Mouse (Mus musculus) bone marrow, adult 2 months (tissue): Measurements from ENCODE around the gene Taok2. TPM values are rescaled to one million over a fixed set of nuclear protein-coding genes. Genes with fewer than 3 reads are reported as not detected.
"Not testable (repeated sequence)": the region's sequence is repeated elsewhere in the genome, so short reads cannot be mapped to it uniquely, and the experiment has no call there.

Experiments used
- H3K27ac ChIP-seq: fragments of 200-500 bp; 2 replicates; pipeline ENCODE4 v1.5.1; 2012; ENCODE audit warnings: low read depth, mild to moderate bottlenecking, control low read depth, inconsistent platforms, low read length; ENCODE audit not compliant: control insufficient read depth, poor library complexity, insufficient read depth
- H3K4me1 ChIP-seq: fragments of 200-500 bp; 2 replicates; pipeline ENCODE4 v1.6.1; 2011; ENCODE audit warnings: low read length; ENCODE audit not compliant: control insufficient read depth, insufficient read depth
- H3K4me3 ChIP-seq: fragments of 200-500 bp; replicated peaks from 2 replicates; pipeline ENCODE3; 2011; ENCODE audit warnings: mild to moderate bottlenecking, low read depth, low read length, control low read depth; ENCODE audit not compliant: control insufficient read depth
- CTCF ChIP-seq: fragments of 200-500 bp; IDR thresholded peaks from 2 replicates; pipeline ENCODE4 v1.5.1; 2011; ENCODE audit warnings: low read length, control low read depth; ENCODE audit not compliant: control insufficient read depth, insufficient read depth
- POLR2A ChIP-seq: fragments of 200-500 bp; IDR thresholded peaks from 2 replicates; pipeline ENCODE4 v1.6.1; 2011; ENCODE audit warnings: low read depth, mild to moderate bottlenecking, control low read depth, low read length, borderline replicate concordance; ENCODE audit not compliant: control insufficient read depth
- WGBS: fragments of 180-500 bp; shearing (Covaris S2); methylation state at CpG from one replicate; pipeline ENCODE4 v1.1.7; 2018; 5-methylcytosine and 5-hydroxymethylcytosine counted together
- polyA plus RNA-seq: library from polyadenylated mRNA; stranded (reverse); fragments of >200 nt; gene quantifications from 2 replicates; pipeline ENCODE4 v1.2.4, GENCODE M21; 2011; ENCODE audit warnings: low replicate concordance; ENCODE audit not compliant: missing spikeins, insufficient read depth, insufficient read length

Taok2 gene
- polyA plus RNA-seq, 1 experiment = 149 TPM

- no peak for TF ChIP-seq CTCF
- TF ChIP-seq POLR2A = no peak
- H3K27ac ChIP-seq = no peak overlapping the region
- 81% methylated on average over 4 of the region's 4 CpGs for WGBS
These were observed 35.5 kb upstream of the Taok2 start for GRCm38 (mm10) chr7:126919973-126920372.

GRCm38 (mm10) chr7:126918356-126918755 is 33.9 kb upstream of the Taok2 start:
- 51% methylated on average over 4 of the region's 4 CpGs for WGBS
- H3K4me1 ChIP-seq, H3K4me3 ChIP-seq, H3K27ac ChIP-seq: not testable (repeated sequence)

More at GRCm38 (mm10) chr7:126919973-126920372, 35.5 kb upstream of the Taok2 start:
- H3K4me1 ChIP-seq = peaks cover 2% of the 10 kb centered on the region
- H3K4me3 ChIP-seq = no peak overlapping the region

GRCm38 (mm10) chr7:126914844-126915243 is 30.3 kb upstream of the Taok2 start:
- 63% methylated on average over 3 of the region's 3 CpGs for WGBS
- Histone ChIP-seq H3K27ac (no peak overlapping the region), H3K4me1 (peaks cover 3% of the 10 kb centered on the region), H3K4me3 (no peak overlapping the region)
- TF ChIP-seq CTCF (no peak), POLR2A (no peak)

- 32% methylated on average over 3 of the region's 3 CpGs for WGBS
- TF ChIP-seq CTCF = no peak
- no peak for TF ChIP-seq POLR2A
- Histone ChIP-seq H3K4me1 (no peaks in the 10 kb centered on the region), H3K27ac (no peak overlapping the region), H3K4me3 (no peak overlapping the region)
These were observed 21.1 kb upstream of the Taok2 start for GRCm38 (mm10) chr7:126905590-126905989.

- H3K4me1 ChIP-seq = not testable (repeated sequence)
These were observed 15.3 kb upstream of the Taok2 start for GRCm38 (mm10) chr7:126899781-126900180.

GRCm38 (mm10) chr7:126898102-126898990 is 13.8 kb upstream of the Taok2 start:
- 13% methylated on average over 37 of the region's 37 CpGs for WGBS
- Histone ChIP-seq H3K27ac (peak overlapping the region; percentile 82), H3K4me3 (peak overlapping the region; percentile 84), H3K4me1 (peaks cover 2% of the 10 kb centered on the region; the same call in 1 of the 2 replicates)
- TF ChIP-seq POLR2A = peak; percentile 95
- no peak for TF ChIP-seq CTCF

More at GRCm38 (mm10) chr7:126899781-126900180, 15.3 kb upstream of the Taok2 start:
- not testable (repeated sequence) for H3K4me3 ChIP-seq, H3K27ac ChIP-seq
- WGBS = 83% methylated on average over 7 of the region's 9 CpGs

GRCm38 (mm10) chr7:126897390-126898101 is 13.0 kb upstream of the Taok2 start:
- Histone ChIP-seq H3K4me1 (peaks cover 2% of the 10 kb centered on the region; the same call in 1 of the 2 replicates), H3K4me3 (peak overlapping the region; percentile 84), H3K27ac (peak overlapping the region; percentile 82)
- TF ChIP-seq POLR2A (no peak), CTCF (no peak)
- 2% methylated on average over 16 of the region's 16 CpGs for WGBS

GRCm38 (mm10) chr7:126896912-126897311 is 12.4 kb upstream of the Taok2 start:
- TF ChIP-seq POLR2A = no peak
- no peak for TF ChIP-seq CTCF
- Histone ChIP-seq H3K4me3 (no peak overlapping the region), H3K4me1 (peaks cover 2% of the 10 kb centered on the region; the same call in 1 of the 2 replicates), H3K27ac (peak overlapping the region; percentile 84)
- WGBS = 63% methylated on average over 5 of the region's 5 CpGs
